Mouse (Mus musculus) kidney, adult 2 months (tissue): ENCODE data around the gene Spsb1.

Experiments
- CTCF ChIP-seq: fragments of 200-500 bp; conservative IDR thresholded peaks from 2 replicates; pipeline ENCODE4 v1.5.1; 2011; ENCODE audit warnings: low read depth, mild to moderate bottlenecking, control low read depth, low read length, moderate library complexity, mixed read lengths; ENCODE audit not compliant: insufficient read depth, insufficient read length
- POLR2A ChIP-seq: fragments of 200-500 bp; IDR thresholded peaks from one replicate; pipeline ENCODE4 v1.6.1; 2011; ENCODE audit warnings: low read depth, low read length, control low read depth

GRCm38 (mm10) chr4:149966252-149966651, 11.4 kb upstream of the Spsb1 start:
- no peak for TF ChIP-seq POLR2A
- no peak for TF ChIP-seq CTCF
